Mouse (Mus musculus) MEL (cell line): ENCODE data around the gene Kctd11. TPM values are rescaled to one million over a fixed set of nuclear protein-coding genes. Genes with fewer than 3 reads are reported as not detected.

ENCODE experiments used
- DNase-seq: peaks from one replicate; pipeline ENCODE4 v3.0.0; 2011; ENCODE audit warnings: low read depth, low spot score
- H3K27ac ChIP-seq: 2 replicates; pipeline ENCODE4 v1.5.1; 2012; ENCODE audit warnings: low read depth, mild to moderate bottlenecking, control low read depth, low read length, moderate library complexity; ENCODE audit not compliant: control insufficient read depth
- H3K27me3 ChIP-seq, 2 experiments: fragments of 150-350 bp in 1 of 2; sonication (generic) in 1 of 2; 2 replicates each; pipeline ENCODE4 v1.6.1; 2012; ENCODE audit warnings: low read length in 2 of 2, mild to moderate bottlenecking in 2 of 2, improper control_type of control experiment in 1 of 2, moderate library complexity in 1 of 2; ENCODE audit not compliant: insufficient read depth in 2 of 2, control insufficient read depth in 1 of 2
- H3K36me3 ChIP-seq, 2 experiments: 2 replicates each; pipeline ENCODE4 v1.6.1; 2012 to 2014; ENCODE audit warnings: low read length in 2 of 2, improper control_type of control experiment in 1 of 2, inconsistent platforms in 1 of 2, mild to moderate bottlenecking in 1 of 2; ENCODE audit not compliant: insufficient read depth in 2 of 2, control insufficient read depth in 1 of 2
- H3K4me1 ChIP-seq, 2 experiments: fragments of 150-350 bp in 1 of 2; sonication (generic) in 1 of 2; 2 replicates each; pipeline ENCODE4 v1.6.1; 2012; ENCODE audit warnings: low read length in 2 of 2, improper control_type of control experiment in 1 of 2, mild to moderate bottlenecking in 1 of 2; ENCODE audit not compliant: insufficient read depth in 2 of 2, control insufficient read depth in 1 of 2
- H3K4me3 ChIP-seq, 2 experiments: fragments of 150-350 bp in 1 of 2; sonication (generic) in 1 of 2; 2 replicates each; pipeline ENCODE4 v1.5.1; 2012; ENCODE audit warnings: low read depth in 2 of 2, low read length in 2 of 2, mild to moderate bottlenecking in 2 of 2, moderate library complexity in 2 of 2, control low read depth in 1 of 2, improper control_type of control experiment in 1 of 2; ENCODE audit not compliant: control insufficient read depth in 1 of 2, insufficient read depth in 1 of 2
- H3K79me2 ChIP-seq: 2 replicates; pipeline ENCODE4 v1.6.1; 2012; ENCODE audit warnings: mild to moderate bottlenecking, low read length, moderate library complexity; ENCODE audit not compliant: control insufficient read depth, poor library complexity, insufficient read depth
- H3K9ac ChIP-seq: 2 replicates; pipeline ENCODE4 v1.6.1; 2012; ENCODE audit warnings: low read depth, mild to moderate bottlenecking, control low read depth, low read length, moderate library complexity; ENCODE audit not compliant: control insufficient read depth, poor library complexity, severe bottlenecking
- H3K9me3 ChIP-seq: fragments of 150-350 bp; sonication (generic); replicated peaks from 2 replicates; pipeline ENCODE4 v1.6.1; 2012; ENCODE audit warnings: mild to moderate bottlenecking, low read length, improper control_type of control experiment, moderate library complexity; ENCODE audit not compliant: insufficient read depth
- BHLHE40 ChIP-seq: IDR thresholded peaks from 2 replicates; pipeline ENCODE4 v1.6.1; 2012; ENCODE audit warnings: low read depth, mild to moderate bottlenecking, inconsistent platforms, low read length, improper control_type of control experiment, borderline replicate concordance
- CHD1 ChIP-seq: IDR thresholded peaks from 2 replicates; pipeline ENCODE4 v1.6.1; 2012; ENCODE audit warnings: low read depth, mild to moderate bottlenecking, inconsistent platforms, low read length, improper control_type of control experiment
- CHD2 ChIP-seq: IDR thresholded peaks from 2 replicates; pipeline ENCODE4 v1.6.1; 2011; ENCODE audit warnings: low read length, improper control_type of control experiment
- CTCF ChIP-seq, 3 experiments: IDR thresholded peaks in 2 of 3; conservative IDR thresholded peaks in 1 of 3; 2 replicates each; pipeline ENCODE4 v1.5.1; 2011 to 2012; ENCODE audit warnings: low read length in 3 of 3, low read depth in 2 of 3, mild to moderate bottlenecking in 2 of 3, improper control_type of control experiment in 1 of 3, inconsistent platforms in 1 of 3, mixed read lengths in 1 of 3, moderate library complexity in 1 of 3; ENCODE audit not compliant: control insufficient read depth in 1 of 3, insufficient read depth in 1 of 3, poor library complexity in 1 of 3, severe bottlenecking in 1 of 3
- EP300 ChIP-seq, 2 experiments: IDR thresholded peaks; 2 replicates each; pipeline ENCODE4 v1.6.1; 2011; ENCODE audit warnings: improper control_type of control experiment in 2 of 2, low read length in 2 of 2, low read depth in 1 of 2, mild to moderate bottlenecking in 1 of 2
- ETS1 ChIP-seq: IDR thresholded peaks from 2 replicates; pipeline ENCODE4 v1.6.1; 2012; ENCODE audit warnings: low read depth, mild to moderate bottlenecking, inconsistent platforms, low read length, improper control_type of control experiment, moderate library complexity
- GABPA ChIP-seq: IDR thresholded peaks from 2 replicates; pipeline ENCODE4 v1.6.1; 2012; ENCODE audit warnings: low read depth, mild to moderate bottlenecking, inconsistent platforms, low read length, improper control_type of control experiment, moderate library complexity
- HCFC1 ChIP-seq: IDR thresholded peaks from 2 replicates; pipeline ENCODE4 v1.6.1; 2012; ENCODE audit warnings: low read depth, mild to moderate bottlenecking, inconsistent platforms, low read length, improper control_type of control experiment, moderate library complexity
- MAZ ChIP-seq: IDR thresholded peaks from 2 replicates; pipeline ENCODE4 v1.6.1; 2012; ENCODE audit warnings: low read depth, mild to moderate bottlenecking, inconsistent platforms, low read length, improper control_type of control experiment
- MEF2A ChIP-seq: IDR thresholded peaks from 2 replicates; pipeline ENCODE4 v1.6.1; 2014; ENCODE audit warnings: low read depth, mild to moderate bottlenecking, inconsistent platforms, low read length, improper control_type of control experiment; ENCODE audit not compliant: poor library complexity, insufficient replicate concordance, severe bottlenecking; ENCODE audit errors: extremely low read depth
- MXI1 ChIP-seq: IDR thresholded peaks from 2 replicates; pipeline ENCODE4 v1.6.1; 2011; ENCODE audit warnings: mild to moderate bottlenecking, low read depth, low read length, improper control_type of control experiment
- NRF1 ChIP-seq: IDR thresholded peaks from 2 replicates; pipeline ENCODE4 v1.6.1; 2014; ENCODE audit warnings: low read depth, mild to moderate bottlenecking, inconsistent platforms, low read length, improper control_type of control experiment, moderate library complexity; ENCODE audit not compliant: poor library complexity, insufficient read depth, severe bottlenecking
- POLR2A ChIP-seq, 2 experiments: IDR thresholded peaks; 2 replicates each; pipeline ENCODE4 v1.6.1; 2011 to 2012; ENCODE audit warnings: low read length in 2 of 2, mild to moderate bottlenecking in 2 of 2, control low read depth in 1 of 2, improper control_type of control experiment in 1 of 2, low read depth in 1 of 2, moderate library complexity in 1 of 2; ENCODE audit not compliant: control insufficient read depth in 1 of 2, insufficient read depth in 1 of 2, poor library complexity in 1 of 2
- RAD21 ChIP-seq: IDR thresholded peaks from 2 replicates; pipeline ENCODE4 v1.6.1; 2011; ENCODE audit warnings: mild to moderate bottlenecking, low read depth, low read length, improper control_type of control experiment
- SMC3 ChIP-seq: IDR thresholded peaks from 2 replicates; pipeline ENCODE4 v1.6.1; 2011; ENCODE audit warnings: low read depth, low read length, improper control_type of control experiment
- TAL1 ChIP-seq: IDR thresholded peaks from 2 replicates; pipeline ENCODE4 v1.6.1; 2012; ENCODE audit warnings: mild to moderate bottlenecking, inconsistent platforms, low read length, moderate library complexity, mixed read lengths
- TBP ChIP-seq: IDR thresholded peaks from 2 replicates; pipeline ENCODE4 v1.8.0; 2011; ENCODE audit warnings: low read depth, low read length, improper control_type of control experiment
- UBTF ChIP-seq: IDR thresholded peaks from 2 replicates; pipeline ENCODE4 v1.6.1; 2012; ENCODE audit warnings: low read depth, mild to moderate bottlenecking, inconsistent platforms, low read length, improper control_type of control experiment, moderate library complexity, borderline replicate concordance; ENCODE audit not compliant: insufficient read depth
- USF1 ChIP-seq: IDR thresholded peaks from 2 replicates; pipeline ENCODE4 v1.6.1; 2014; ENCODE audit warnings: low read depth, mild to moderate bottlenecking, inconsistent platforms, low read length, improper control_type of control experiment, moderate library complexity
- USF2 ChIP-seq, 2 experiments: IDR thresholded peaks; 2 replicates each; pipeline ENCODE4 v1.6.1; 2011 to 2012; ENCODE audit warnings: improper control_type of control experiment in 2 of 2, low read length in 2 of 2, borderline replicate concordance in 1 of 2, inconsistent platforms in 1 of 2, low read depth in 1 of 2, mild to moderate bottlenecking in 1 of 2; ENCODE audit not compliant: insufficient read depth in 1 of 2
- ZC3H11A ChIP-seq: IDR thresholded peaks from 2 replicates; pipeline ENCODE4 v1.6.1; 2012; ENCODE audit warnings: low read depth, mild to moderate bottlenecking, inconsistent platforms, low read length, improper control_type of control experiment
- ZMIZ1 ChIP-seq: IDR thresholded peaks from 2 replicates; pipeline ENCODE4 v1.6.1; 2012; ENCODE audit warnings: low read depth, mild to moderate bottlenecking, inconsistent platforms, low read length, improper control_type of control experiment, moderate library complexity
- polyA plus RNA-seq, 2 experiments: library from polyadenylated mRNA; stranded (reverse) in 1 of 2; unstranded in 1 of 2; fragments of >175 nt in 1 of 2; fragments of >200 nt in 1 of 2; gene quantifications; 2 replicates each; pipeline versions ENCODE4 v1.2.1 to v1.2.4; 2012; ENCODE audit warnings: low replicate concordance in 2 of 2, low read depth in 1 of 2; ENCODE audit not compliant: insufficient read length in 2 of 2, insufficient read depth in 1 of 2, missing spikeins in 1 of 2
- total RNA-seq: library from RNA; depleted of rRNA; stranded (reverse); fragments of 300-350 nt; gene quantifications from 2 replicates; pipeline ENCODE4 v1.2.3, GENCODE M21; 2012

Gene Kctd11
- total and polyA plus RNA-seq, 3 experiments, result 0.19 to 0.49 TPM; not detected in 1

GRCm38 (mm10) chr11:69846198-69846680 is 35.0 kb downstream of the Kctd11 start, which contains the start of gene Plscr3 (continued):
- TF ChIP-seq EP300 (IDR thresholded peaks at IDR 0.05; ENCODE audit: low read depth in 1 of 2, low read length in 2 of 2) (0 out of 4 replicates have a peak, but pooled peaks of 1 of the 2 experiments have one; percentile 23), CHD1 (no peak), MXI1 (peak; percentile 93), USF2 (IDR thresholded peaks at IDR 0.05; ENCODE audit: borderline replicate concordance in 1 of 2, insufficient read depth in 1 of 2, low read depth in 1 of 2, low read length in 2 of 2) (no peak), MAZ (peak; percentile 40; the same call in 1 of the 2 replicates), NRF1 (peak; percentile 74), TBP (peak; percentile 74)

GRCm38 (mm10) chr11:69838714-69839104 is 42.5 kb downstream of the Kctd11 start:
- H3K9me3 ChIP-seq, result no peaks in the 10 kb centered on the region
- H3K79me2 ChIP-seq, result peaks cover 1% of the 10 kb centered on the region; the same call in 1 of the 2 replicates
- peaks cover 0 to 10% of the 10 kb centered on the region in 2 experiments; a peak in 2 of 4 replicates for H3K36me3 ChIP-seq
- TF ChIP-seq MAZ (0 out of 2 replicates have a peak, but pooled peaks have one; percentile 7), BHLHE40 (no peak), HCFC1 (no peak), EP300 (IDR thresholded peaks at IDR 0.05; ENCODE audit: low read depth in 1 of 2, low read length in 2 of 2) (peak; percentile 2 to 43; a peak in 2 of 4 replicates), SMC3 (no peak)
- DNase-seq, result peak; percentile 80
- H3K4me3 ChIP-seq, result peak overlapping the region; percentile 84 to 91
- H3K9ac ChIP-seq, result peak overlapping the region; percentile 86
- no peaks in the 10 kb centered on the region; a peak in 1 of 4 replicates for H3K27me3 ChIP-seq
- H3K27ac ChIP-seq, result peak overlapping the region; percentile 40
- H3K4me1 ChIP-seq, result peaks cover 6 to 19% of the 10 kb centered on the region in 2 experiments

DNA sequence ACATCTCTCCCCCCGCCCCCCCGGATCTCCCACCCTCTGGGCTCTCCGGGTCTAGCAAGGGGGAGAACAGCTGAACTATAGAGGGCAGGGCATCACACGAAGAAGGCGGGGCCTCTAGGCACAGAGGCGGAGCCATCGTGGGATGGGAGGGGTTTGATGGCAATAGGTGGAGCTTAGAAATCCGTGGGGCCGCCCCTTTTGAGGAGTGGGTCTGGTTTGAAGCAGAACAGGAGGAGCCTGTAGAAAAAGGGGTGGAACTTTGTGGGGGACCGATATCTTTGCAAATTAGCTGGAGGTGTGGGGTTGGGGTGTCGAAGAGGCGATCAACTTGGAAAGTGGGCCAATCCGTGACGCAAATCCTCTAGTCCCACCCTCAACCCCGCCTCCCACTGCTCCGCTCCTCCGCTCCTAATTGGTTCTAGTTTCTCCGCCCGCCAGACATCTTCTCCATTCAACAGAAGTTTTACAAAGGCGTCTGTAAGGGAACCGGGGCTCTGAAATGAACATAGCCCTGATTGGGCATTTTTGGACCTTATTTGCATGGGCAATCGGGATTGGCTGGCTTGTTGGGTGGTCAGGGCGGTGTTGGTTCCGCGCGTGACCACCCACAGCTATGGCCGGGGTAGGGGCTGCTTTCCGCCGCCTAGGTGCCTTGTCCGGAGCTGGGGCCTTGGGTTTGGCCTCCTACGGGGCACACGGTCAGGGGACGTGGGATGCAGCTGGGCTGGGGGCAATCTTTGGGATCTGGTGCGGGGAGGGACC is 43.1 kb downstream of the Kctd11 start, which contains the start of gene Tmem256:
Gene Tmem256, plus strand, starts transcription at position 563 of the 762 bp plus-strand sequence.
- Histone ChIP-seq H3K36me3 (peaks cover 0 to 12% of the 10 kb centered on the region in 2 experiments; a peak in 2 of 4 replicates), H3K79me2 (peaks cover 1% of the 10 kb centered on the region; the same call in 1 of the 2 replicates), H3K9ac (peak within 1 kb of the TSS; percentile 86), H3K4me3 (peak within 1 kb of the TSS; percentile 84 to 97), H3K27ac (peak within 1 kb of the TSS; percentile 40), H3K9me3 (no peaks in the 10 kb centered on the region), H3K27me3 (no peaks in the 10 kb centered on the region; a peak in 1 of 4 replicates), H3K4me1 (peaks cover 10 to 23% of the 10 kb centered on the region in 2 experiments)
- peak; percentile 100 for DNase-seq
- TF ChIP-seq USF1, result peak; percentile 78
- no peak for TF ChIP-seq CTCF (IDR thresholded peaks at IDR 0.05 in 2 of 3, conservative IDR thresholded peaks at IDR 0.05 in 1 of 3; ENCODE audit: control insufficient read depth in 1 of 3, insufficient read depth in 1 of 3, low read depth in 2 of 3, low read length in 3 of 3, poor library complexity in 1 of 3, severe bottlenecking in 1 of 3)
- TF ChIP-seq BHLHE40, result peak; percentile 76; the same call in 1 of the 2 replicates
- peak in 1 of 2 experiments; percentile 88; a peak in 3 of 4 replicates for TF ChIP-seq POLR2A (IDR thresholded peaks at IDR 0.05; ENCODE audit: control insufficient read depth in 1 of 2, insufficient read depth in 1 of 2, low read depth in 1 of 2, low read length in 2 of 2, poor library complexity in 1 of 2)
- TF ChIP-seq ZMIZ1, result no peak
- no peak for TF ChIP-seq CHD1
- 0 out of 2 replicates have a peak, but pooled peaks have one; percentile 45 for TF ChIP-seq ETS1
- peak in 1 of 2 experiments; percentile 2; a peak in 1 of 4 replicates for TF ChIP-seq EP300 (IDR thresholded peaks at IDR 0.05; ENCODE audit: low read depth in 1 of 2, low read length in 2 of 2)
- no peak for TF ChIP-seq UBTF
- TF ChIP-seq CHD2, result peak; percentile 76
- peak; percentile 59 for TF ChIP-seq MXI1
- peak; percentile 88 for TF ChIP-seq HCFC1
- peak; percentile 66 for TF ChIP-seq MAZ
- no peak for TF ChIP-seq ZC3H11A
- TF ChIP-seq GABPA, result peak; percentile 90; the same call in 1 of the 2 replicates
- TF ChIP-seq RAD21, result no peak
- no peak for TF ChIP-seq MEF2A
- peak; percentile 25; the same call in 1 of the 2 replicates for TF ChIP-seq NRF1
- TF ChIP-seq TAL1, result no peak
